In the genomic region with DNA sequence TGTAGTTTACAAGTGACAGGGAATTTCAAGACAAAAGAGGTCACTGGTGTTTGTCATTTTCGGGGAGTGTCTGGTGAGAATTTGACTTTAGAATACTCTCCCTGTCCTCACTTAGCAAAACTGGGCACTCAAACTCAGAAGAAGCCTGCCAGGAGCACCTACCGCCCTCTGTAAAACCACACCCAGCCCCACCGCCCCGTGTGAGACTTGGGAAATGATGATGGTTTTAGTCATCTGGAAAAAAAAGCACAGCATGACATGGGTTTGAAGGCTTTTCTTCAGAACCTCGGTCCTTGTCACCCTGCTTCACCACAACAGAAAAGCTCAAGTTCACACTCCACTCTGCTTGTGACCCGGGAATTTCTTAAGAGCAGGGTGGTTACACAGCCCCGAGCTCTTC, we compare ENCODE assay signal across 1 mouse cellular context.
TF ChIP-seq lines count a peak whose summit lies in the region.

No protein-coding gene starts in this region.

TF ChIP-seq in CH12.LX, 34 proteins besides CTCF, POLR2A, EP300 and RAD21 (continued from another document):
- TF ChIP-seq MXI1 (IDR thresholded peaks at IDR 0.05; ENCODE audit: low read depth, low read length), result peak; percentile 67
- peak; percentile 40; the same call in 1 of the 2 replicates for TF ChIP-seq IRF4 (IDR thresholded peaks at IDR 0.05; ENCODE audit: low read depth, low read length)
- no peak for TF ChIP-seq JUN (IDR thresholded peaks at IDR 0.05; ENCODE audit: insufficient read depth, low read depth, low read length)
- no peak for TF ChIP-seq MAZ (IDR thresholded peaks at IDR 0.05; ENCODE audit: low read depth, low read length)
- no peak for TF ChIP-seq ZC3H11A (IDR thresholded peaks at IDR 0.05; ENCODE audit: low read depth, low read length)
- TF ChIP-seq NRF1 (IDR thresholded peaks at IDR 0.05; ENCODE audit: low read depth, low read length), result no peak
- TF ChIP-seq ZNF384 (IDR thresholded peaks at IDR 0.05; ENCODE audit: low read depth, low read length), result peak; percentile 71
- TF ChIP-seq MAX (IDR thresholded peaks at IDR 0.05; ENCODE audit: low read length), result peak; percentile 22; the same call in 1 of the 2 replicates
- TF ChIP-seq SIN3A (IDR thresholded peaks at IDR 0.05; ENCODE audit: low read length), result no peak
- peak; percentile 49; the same call in 1 of the 2 replicates for TF ChIP-seq ETS1 (conservative IDR thresholded peaks at IDR 0.05; ENCODE audit: low read depth, low read length)
- peak; percentile 62; the same call in 1 of the 2 replicates for TF ChIP-seq MEF2A (IDR thresholded peaks at IDR 0.05; ENCODE audit: borderline replicate concordance, low read depth, low read length)
- no peak for TF ChIP-seq RCOR1 (conservative IDR thresholded peaks at IDR 0.05; ENCODE audit: low read depth, low read length)
